Mouse (Mus musculus): ENCODE measurements around the gene Egfem1. TPM values are rescaled to one million over a fixed set of nuclear protein-coding genes. Genes with fewer than 3 reads are reported as not detected.
A peak's percentile ranks its signal among the peaks of the same experiment; 100 is the strongest.

Egfem1 gene
- total and polyA plus RNA-seq, 2 experiments = 0.48 to 1.5 TPM

DNA sequence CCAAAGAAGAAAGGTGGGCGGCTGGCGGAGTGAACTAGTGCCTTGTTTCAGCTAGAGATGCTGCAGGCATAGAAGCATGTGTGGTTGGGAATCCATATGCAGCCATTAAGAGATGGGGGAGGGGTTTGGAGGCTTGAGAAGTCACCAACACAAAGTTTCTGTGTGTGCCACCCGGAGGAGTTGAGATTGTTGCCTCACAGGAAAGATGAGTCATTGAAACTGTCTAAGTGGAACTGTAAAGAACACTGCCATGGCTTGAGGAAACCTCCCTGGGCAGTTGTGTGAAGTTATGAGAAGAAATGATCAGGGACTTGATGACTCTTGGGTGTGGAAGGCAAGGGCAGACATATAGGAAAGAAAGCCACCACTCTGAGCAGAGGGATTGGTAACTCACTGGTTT is 32.7 kb downstream of the Egfem1 start:
- Histone ChIP-seq H3K4me1 (ENCODE audit: control insufficient read depth, insufficient read depth, low read length) (no peaks in the 10 kb centered on the region), H3K27ac (replicated peaks; ENCODE audit: insufficient read depth, low read depth, low read length) (no peak overlapping the region), H3K79me2 (ENCODE audit: control insufficient read depth, insufficient read depth, low read length) (no peaks in the 10 kb centered on the region), H3K36me3 (ENCODE audit: control insufficient read depth, insufficient read depth, low read length) (no peaks in the 10 kb centered on the region), H3K27me3 (ENCODE audit: control insufficient read depth, insufficient read depth, low read length) (no peaks in the 10 kb centered on the region), H3K9ac (ENCODE audit: low read depth, low read length) (no peak overlapping the region), H3K4me3 (ENCODE audit: insufficient read depth, low read depth, low read length) (no peak overlapping the region)
- WGBS = 92% methylated on average over 3 of the region's 3 CpGs
- TF ChIP-seq POLR2A (IDR thresholded peaks at IDR 0.05; ENCODE audit: extremely low read depth, insufficient read depth, low read length) (no peak), CTCF (IDR thresholded peaks at IDR 0.05; ENCODE audit: low read depth, low read length) (no peak)
- DNase-seq (ENCODE audit: extremely low read depth, low read depth, low spot score) = no peak

DNA sequence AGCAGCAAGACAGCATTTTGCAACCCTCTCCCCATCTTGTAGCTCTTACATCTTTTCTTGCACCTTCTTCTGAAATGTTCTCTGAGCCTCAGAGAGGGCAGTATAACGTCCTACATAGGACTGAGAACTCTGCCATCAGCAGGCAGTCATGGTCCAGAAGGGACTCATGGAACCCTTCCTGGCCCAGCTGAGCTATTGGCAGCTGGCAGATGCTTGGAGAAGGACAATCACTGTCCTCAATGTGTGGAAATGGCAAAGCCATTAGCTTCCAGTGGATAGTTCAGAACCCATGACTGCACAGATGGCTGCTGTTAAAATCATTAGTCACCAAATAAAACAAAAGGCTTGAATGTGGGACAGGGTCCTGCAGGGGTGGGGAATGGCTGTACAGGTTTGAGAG is 35.6 kb downstream of the Egfem1 start:
- no peak for DNase-seq (ENCODE audit: extremely low read depth, low read depth, low spot score)
- Histone ChIP-seq H3K9ac (ENCODE audit: low read depth, low read length) (no peak overlapping the region), H3K4me1 (ENCODE audit: control insufficient read depth, insufficient read depth, low read length) (no peaks in the 10 kb centered on the region), H3K4me3 (ENCODE audit: insufficient read depth, low read depth, low read length) (no peak overlapping the region), H3K27me3 (ENCODE audit: control insufficient read depth, insufficient read depth, low read length) (no peaks in the 10 kb centered on the region), H3K27ac (replicated peaks; ENCODE audit: insufficient read depth, low read depth, low read length) (no peak overlapping the region), H3K79me2 (ENCODE audit: control insufficient read depth, insufficient read depth, low read length) (no peaks in the 10 kb centered on the region), H3K36me3 (ENCODE audit: control insufficient read depth, insufficient read depth, low read length) (no peaks in the 10 kb centered on the region)
- WGBS = 39% methylated on average over 1 of the region's 1 CpGs
- no peak for TF ChIP-seq POLR2A (IDR thresholded peaks at IDR 0.05; ENCODE audit: extremely low read depth, insufficient read depth, low read length)
- TF ChIP-seq CTCF (IDR thresholded peaks at IDR 0.05; ENCODE audit: low read depth, low read length) = no peak

DNA sequence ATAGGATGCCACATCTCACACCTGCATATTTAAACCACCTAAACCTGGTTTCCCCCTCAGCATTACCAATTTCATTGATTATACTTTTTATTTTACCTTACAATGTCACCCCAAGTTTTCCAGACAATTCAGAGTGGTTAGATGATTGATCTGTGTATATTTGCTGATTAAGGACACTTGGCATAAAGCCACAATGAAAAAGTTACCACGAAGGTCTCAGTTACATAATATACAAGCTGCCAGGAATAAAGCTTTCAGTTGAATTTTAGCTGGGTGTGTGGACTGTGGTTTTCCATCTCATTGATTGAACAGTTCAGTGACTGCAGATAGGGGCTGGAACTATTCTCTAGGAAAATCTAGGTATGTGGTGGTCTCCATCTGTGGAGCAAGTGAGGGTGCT is 40.7 kb downstream of the Egfem1 start:
- H3K4me1 ChIP-seq (ENCODE audit: control insufficient read depth, insufficient read depth, low read length) = peaks cover 4% of the 10 kb centered on the region; the same call in 1 of the 2 replicates
- H3K9ac ChIP-seq (ENCODE audit: low read depth, low read length) = no peak overlapping the region
- no peak overlapping the region for H3K27ac ChIP-seq (replicated peaks; ENCODE audit: insufficient read depth, low read depth, low read length)
- H3K27me3 ChIP-seq (ENCODE audit: control insufficient read depth, insufficient read depth, low read length) = no peaks in the 10 kb centered on the region
- H3K79me2 ChIP-seq (ENCODE audit: control insufficient read depth, insufficient read depth, low read length) = no peaks in the 10 kb centered on the region
- TF ChIP-seq CTCF (IDR thresholded peaks at IDR 0.05; ENCODE audit: low read depth, low read length) = no peak
- no peak for TF ChIP-seq POLR2A (IDR thresholded peaks at IDR 0.05; ENCODE audit: extremely low read depth, insufficient read depth, low read length)
- 16% methylated on average over 1 of the region's 1 CpGs for WGBS
- no peaks in the 10 kb centered on the region for H3K36me3 ChIP-seq (ENCODE audit: control insufficient read depth, insufficient read depth, low read length)
- DNase-seq (ENCODE audit: extremely low read depth, low read depth, low spot score) = peak; percentile 64
- H3K4me3 ChIP-seq (ENCODE audit: insufficient read depth, low read depth, low read length) = no peak overlapping the region

DNA sequence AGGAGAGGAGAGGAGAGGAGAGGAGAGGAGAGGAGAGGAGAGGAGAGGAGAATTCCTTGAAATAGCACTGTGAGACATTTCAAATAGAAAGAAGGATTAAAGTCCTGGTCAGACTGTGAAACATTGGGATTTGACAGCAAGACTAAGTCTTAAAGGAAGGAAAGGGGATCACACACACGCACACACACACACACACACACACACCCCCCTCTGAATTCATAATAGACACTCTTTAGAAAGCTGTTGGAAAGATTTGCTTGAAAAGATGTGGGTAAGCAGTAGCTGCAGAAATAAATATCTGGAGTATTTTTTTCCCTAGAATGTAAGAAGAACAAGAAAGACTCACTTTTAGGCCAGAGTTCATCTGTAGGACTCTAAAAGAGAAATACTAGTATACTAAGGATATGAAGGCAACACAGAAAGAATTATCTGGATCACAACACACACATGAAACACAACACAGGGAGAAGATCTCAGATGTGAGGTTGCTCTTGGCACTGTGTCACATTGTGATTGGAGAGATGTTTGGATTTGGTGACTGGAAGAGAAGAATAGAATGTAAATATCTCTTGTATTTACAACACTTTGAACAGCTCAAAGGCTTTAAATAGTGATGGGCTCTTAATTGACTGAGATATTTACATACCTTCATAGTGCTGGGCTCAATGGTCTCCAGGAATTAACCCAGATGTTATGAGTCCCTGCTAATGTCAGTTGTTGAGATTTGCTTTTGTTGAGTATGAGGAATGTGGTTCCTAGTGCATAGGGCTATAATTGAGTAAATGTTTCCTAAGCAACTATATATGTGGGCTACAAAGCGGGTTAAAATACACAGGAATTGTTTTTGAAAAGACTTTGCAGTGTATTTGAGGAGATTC is 50.5 kb downstream of the Egfem1 start:
- WGBS = 82% methylated on average over 2 of the region's 2 CpGs
- Histone ChIP-seq H3K36me3 (ENCODE audit: control insufficient read depth, insufficient read depth, low read length) (no peaks in the 10 kb centered on the region), H3K27me3 (ENCODE audit: control insufficient read depth, insufficient read depth, low read length) (no peaks in the 10 kb centered on the region), H3K79me2 (ENCODE audit: control insufficient read depth, insufficient read depth, low read length) (no peaks in the 10 kb centered on the region), H3K27ac (replicated peaks; ENCODE audit: insufficient read depth, low read depth, low read length) (no peak overlapping the region), H3K9ac (ENCODE audit: low read depth, low read length) (no peak overlapping the region), H3K4me1 (ENCODE audit: control insufficient read depth, insufficient read depth, low read length) (no peaks in the 10 kb centered on the region), H3K4me3 (ENCODE audit: insufficient read depth, low read depth, low read length) (no peak overlapping the region)
- DNase-seq (ENCODE audit: extremely low read depth, low read depth, low spot score) = no peak
- TF ChIP-seq POLR2A (IDR thresholded peaks at IDR 0.05; ENCODE audit: extremely low read depth, insufficient read depth, low read length) (no peak), CTCF (IDR thresholded peaks at IDR 0.05; ENCODE audit: low read depth, low read length) (no peak)

DNA sequence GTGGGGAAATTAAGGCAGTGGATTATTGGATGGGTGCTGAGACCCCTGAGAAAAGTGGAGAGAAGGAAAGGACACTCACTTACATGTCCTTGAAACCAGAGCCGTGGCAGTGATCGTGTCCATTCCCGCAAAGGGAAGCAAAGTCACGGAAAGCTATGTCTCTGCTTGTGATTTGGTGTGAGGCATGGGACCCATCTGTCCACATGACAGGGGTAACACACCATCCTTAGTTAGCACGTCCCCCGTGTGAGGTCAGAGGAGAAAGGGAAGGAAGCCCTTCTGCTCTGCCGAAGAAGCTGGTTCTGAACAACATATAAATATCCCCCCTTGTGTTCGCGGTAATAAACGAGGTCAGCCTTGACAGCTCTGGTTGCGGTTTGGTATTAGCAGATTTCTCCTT is 52.7 kb downstream of the Egfem1 start:
- H3K27ac ChIP-seq (replicated peaks; ENCODE audit: insufficient read depth, low read depth, low read length) = no peak overlapping the region
- H3K36me3 ChIP-seq (ENCODE audit: control insufficient read depth, insufficient read depth, low read length) = no peaks in the 10 kb centered on the region
- no peaks in the 10 kb centered on the region for H3K79me2 ChIP-seq (ENCODE audit: control insufficient read depth, insufficient read depth, low read length)
- TF ChIP-seq CTCF (IDR thresholded peaks at IDR 0.05; ENCODE audit: low read depth, low read length) = no peak
- no peak for TF ChIP-seq POLR2A (IDR thresholded peaks at IDR 0.05; ENCODE audit: extremely low read depth, insufficient read depth, low read length)
- H3K4me1 ChIP-seq (ENCODE audit: control insufficient read depth, insufficient read depth, low read length) = no peaks in the 10 kb centered on the region
- H3K4me3 ChIP-seq (ENCODE audit: insufficient read depth, low read depth, low read length) = no peak overlapping the region
- no peaks in the 10 kb centered on the region for H3K27me3 ChIP-seq (ENCODE audit: control insufficient read depth, insufficient read depth, low read length)
- 65% methylated on average over 11 of the region's 11 CpGs for WGBS
- no peak for DNase-seq (ENCODE audit: extremely low read depth, low read depth, low spot score)
- H3K9ac ChIP-seq (ENCODE audit: low read depth, low read length) = no peak overlapping the region

Data from liver, adult 2 months (tissue).